Mouse (Mus musculus) activated CD4-positive, CD25-positive, alpha-beta regulatory T cell, adult 4 months (primary cell): Measurements from ENCODE around the gene Hbb-y. TPM values are rescaled to one million over a fixed set of nuclear protein-coding genes. Genes with fewer than 3 reads are reported as not detected.
"Not testable (repeated sequence)": the region's sequence is repeated elsewhere in the genome, so short reads cannot be mapped to it uniquely, and the experiment has no call there.

ENCODE experiments used
- ATAC-seq: one replicate; pipeline ENCODE4 v1.8.0; 2017
- polyA plus RNA-seq, 2 experiments: library from polyadenylated mRNA; unstranded; fragments of 100-300 nt; shearing (Covaris generic); gene quantifications; one replicate each; pipeline ENCODE4 v1.2.1; 2017

The Hbb-y gene
- polyA plus RNA-seq, result not detected

GRCm38 (mm10) chr7:103853090-103853489, at the start of gene Hbb-y:
Gene Hbb-y (minus strand): TSS chr7:103853216.
- ATAC-seq, result no peak

GRCm38 (mm10) chr7:103894385-103894784, 41.4 kb upstream of the Hbb-y start, which contains the start of gene Olfr64:
Gene Olfr64 (minus strand): TSS chr7:103894485.
- no peak for ATAC-seq

DNA sequence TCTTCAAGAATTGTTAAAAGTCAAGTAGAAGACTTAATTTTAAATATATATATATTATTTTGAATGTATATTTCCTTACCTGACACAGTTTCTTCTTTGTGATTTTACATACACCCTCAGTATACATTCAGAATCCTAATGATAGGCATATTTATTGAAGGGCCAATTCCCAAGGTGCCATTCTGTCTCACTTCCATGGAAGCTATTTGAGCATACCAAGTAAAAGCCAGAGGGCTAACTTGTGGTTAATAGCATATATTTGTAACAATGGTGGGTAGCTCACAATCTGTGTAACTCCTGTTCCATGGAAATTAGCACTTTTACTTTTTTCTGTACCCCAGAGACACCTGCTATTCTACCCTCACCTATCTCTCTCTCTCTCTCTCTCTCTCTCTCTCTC, 33.1 kb upstream of the Hbb-y start, which contains the start of gene Olfr66:
Gene Olfr66 (minus strand): TSS at position 101 of the 400 bp plus-strand sequence.
- ATAC-seq, result no peak

DNA sequence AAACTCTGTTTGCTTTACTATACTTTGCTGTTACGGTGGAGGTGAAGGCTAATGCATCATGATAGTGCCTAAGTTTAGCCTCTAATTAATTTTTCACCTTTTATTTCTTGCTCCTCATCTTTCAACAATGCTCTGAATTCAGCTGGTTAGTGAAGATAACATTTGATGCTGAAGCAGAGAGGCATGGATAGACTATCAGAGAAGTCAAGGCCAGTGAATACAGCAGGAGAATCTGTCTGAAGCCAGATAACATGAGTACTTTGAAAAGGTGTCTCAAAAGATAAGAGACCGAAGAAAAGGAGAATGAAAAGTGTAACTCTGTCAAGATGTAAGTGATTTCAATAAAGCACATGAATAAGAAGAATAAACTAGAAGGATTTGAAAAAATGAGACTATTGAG, 24.1 kb upstream of the Hbb-y start:
- no peak for ATAC-seq

GRCm38 (mm10) chr7:103874451-103874850, 21.4 kb upstream of the Hbb-y start:
- no peak for ATAC-seq

- ATAC-seq, result no peak
These were observed 20.0 kb upstream of the Hbb-y start for GRCm38 (mm10) chr7:103873064-103873463.

DNA sequence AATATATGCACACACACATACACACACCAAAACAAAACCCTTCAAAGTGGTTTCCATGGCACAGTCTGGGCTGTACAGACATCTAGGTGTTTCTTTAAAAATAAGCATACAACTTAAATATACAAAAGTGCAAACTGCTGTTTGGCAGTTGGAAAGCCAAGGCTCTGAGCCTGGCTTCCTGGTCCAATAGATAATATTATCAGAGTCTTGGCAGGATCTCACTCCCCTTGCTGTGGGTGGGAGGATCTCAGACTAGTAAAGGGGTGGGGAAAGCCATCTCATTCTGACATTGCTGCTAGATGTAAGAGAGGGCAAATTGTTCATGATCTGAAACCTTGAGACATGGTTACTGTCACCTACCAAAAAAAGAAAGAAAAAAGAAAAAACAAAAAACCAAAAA, 17.7 kb upstream of the Hbb-y start:
- no peak for ATAC-seq

- no peak for ATAC-seq
These were observed 12.7 kb upstream of the Hbb-y start for GRCm38 (mm10) chr7:103865716-103866115.

DNA sequence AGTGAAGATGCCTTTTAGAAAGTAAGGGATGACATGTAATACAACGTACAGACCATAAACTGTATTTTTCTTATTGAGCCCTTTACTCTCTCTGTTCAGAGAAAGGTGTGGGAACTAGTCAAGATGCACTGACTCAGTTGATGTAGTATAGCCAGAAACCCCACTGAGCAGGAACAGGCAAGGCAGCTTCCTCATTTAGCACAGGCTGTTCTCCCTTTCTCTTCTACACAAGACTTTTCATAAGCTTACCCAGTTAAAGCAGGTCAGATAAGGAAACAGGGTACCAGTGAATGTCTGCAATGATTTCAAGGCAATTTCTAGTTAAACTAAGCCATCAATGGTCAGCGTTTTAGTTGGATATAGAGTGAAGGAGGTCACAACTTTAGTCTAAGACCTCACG, 8.5 kb upstream of the Hbb-y start:
- ATAC-seq, result no peak

GRCm38 (mm10) chr7:103860855-103861254, 7.8 kb upstream of the Hbb-y start:
- no peak for ATAC-seq

DNA sequence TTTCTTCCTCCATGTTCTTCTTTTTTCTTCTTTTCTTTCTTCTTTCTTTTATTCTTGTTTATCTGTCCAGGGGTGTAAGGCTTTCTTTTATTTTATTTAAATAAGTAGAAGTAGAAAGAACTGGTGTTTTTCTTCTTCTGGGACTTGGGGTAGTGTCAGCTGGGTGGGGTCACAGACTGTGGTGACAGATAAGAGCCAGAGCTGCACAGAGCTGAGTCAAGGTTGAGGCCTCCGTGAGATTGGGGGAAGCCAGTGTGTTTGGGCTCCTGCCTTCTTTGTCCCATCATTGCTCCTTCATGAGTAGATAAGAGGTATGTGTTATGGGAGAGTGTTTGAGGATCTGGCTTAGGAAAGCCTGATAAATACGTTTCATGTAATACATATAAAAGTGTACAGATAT, 6.1 kb upstream of the Hbb-y start:
- ATAC-seq, result no peak

GRCm38 (mm10) chr7:103854669-103855068, 1.7 kb upstream of the Hbb-y start:
- ATAC-seq, result no peak

DNA sequence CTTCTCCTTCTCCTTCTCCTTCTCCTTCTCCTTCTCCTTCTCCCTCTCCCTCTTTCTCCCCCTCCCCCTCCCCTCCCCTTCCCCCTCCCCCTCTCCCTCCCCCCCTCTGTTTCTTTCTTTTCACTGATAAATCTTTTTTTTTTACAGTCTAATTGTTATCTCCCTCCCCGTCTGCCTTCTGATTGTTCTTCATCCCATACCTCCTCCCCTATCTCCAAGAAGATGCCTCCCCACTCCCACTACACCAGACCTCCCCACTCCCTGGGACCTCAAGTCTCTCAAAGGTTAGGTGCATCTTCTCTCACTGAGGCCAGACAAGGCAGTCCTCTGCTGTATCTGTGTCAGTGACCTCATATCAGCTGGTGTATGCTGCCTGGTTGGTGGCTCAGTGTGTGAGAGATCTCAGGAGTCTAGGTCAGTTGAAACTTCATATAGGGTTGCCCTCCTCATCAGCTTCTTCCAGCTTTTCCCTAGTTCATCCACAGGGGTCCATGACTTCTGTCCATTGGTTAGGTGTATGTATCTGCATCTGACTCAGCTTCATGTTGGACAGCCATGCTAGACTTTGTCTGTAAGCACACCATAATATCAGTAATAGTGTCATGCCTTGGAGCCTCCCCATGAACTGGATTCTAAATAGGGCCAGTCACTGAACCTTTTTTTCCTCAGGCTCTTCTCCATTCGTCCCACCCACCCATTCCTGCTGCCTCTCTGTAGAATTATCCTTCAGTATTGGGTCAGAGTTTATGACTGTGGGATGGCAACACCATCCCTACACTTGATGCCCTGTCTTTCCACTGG, 8.3 kb downstream of the Hbb-y start:
- no peak for ATAC-seq

- no peak for ATAC-seq
These were observed 10.0 kb downstream of the Hbb-y start, which contains the start of gene Hbb-bh1 for GRCm38 (mm10) chr7:103843034-103843433. Gene Hbb-bh1 (minus strand): TSS chr7:103843164.

DNA sequence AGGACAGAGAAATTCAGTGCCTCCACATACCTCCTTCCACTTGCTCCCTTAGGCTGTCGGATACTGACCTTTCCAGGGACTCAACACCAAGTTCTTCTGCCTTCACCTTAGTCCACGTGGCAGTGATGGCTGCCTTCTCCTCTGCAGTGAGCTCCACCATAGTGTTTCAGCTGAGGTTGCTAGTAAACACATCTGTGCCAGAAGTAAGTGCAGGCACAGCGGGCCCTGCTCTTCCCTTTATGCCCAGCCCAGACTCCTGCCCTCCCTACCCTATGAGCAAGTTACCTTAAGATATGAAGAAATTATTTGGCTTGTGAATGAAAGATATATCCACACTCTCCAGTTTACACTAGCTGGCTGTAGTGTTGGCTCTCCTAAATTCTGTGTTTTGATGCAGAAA, 12.7 kb downstream of the Hbb-y start, which contains the start of gene Hbb-bh2:
Gene Hbb-bh2 (minus strand): TSS at position 253 of the 400 bp plus-strand sequence.
- no peak for ATAC-seq

- ATAC-seq, result no peak
These were observed 25.2 kb downstream of the Hbb-y start, which contains the start of gene Hbb-bs for GRCm38 (mm10) chr7:103827808-103828207. Gene Hbb-bs (minus strand): TSS chr7:103828096.

GRCm38 (mm10) chr7:103827139-103827538, 25.9 kb downstream of the Hbb-y start:
- not testable (repeated sequence) for ATAC-seq

DNA sequence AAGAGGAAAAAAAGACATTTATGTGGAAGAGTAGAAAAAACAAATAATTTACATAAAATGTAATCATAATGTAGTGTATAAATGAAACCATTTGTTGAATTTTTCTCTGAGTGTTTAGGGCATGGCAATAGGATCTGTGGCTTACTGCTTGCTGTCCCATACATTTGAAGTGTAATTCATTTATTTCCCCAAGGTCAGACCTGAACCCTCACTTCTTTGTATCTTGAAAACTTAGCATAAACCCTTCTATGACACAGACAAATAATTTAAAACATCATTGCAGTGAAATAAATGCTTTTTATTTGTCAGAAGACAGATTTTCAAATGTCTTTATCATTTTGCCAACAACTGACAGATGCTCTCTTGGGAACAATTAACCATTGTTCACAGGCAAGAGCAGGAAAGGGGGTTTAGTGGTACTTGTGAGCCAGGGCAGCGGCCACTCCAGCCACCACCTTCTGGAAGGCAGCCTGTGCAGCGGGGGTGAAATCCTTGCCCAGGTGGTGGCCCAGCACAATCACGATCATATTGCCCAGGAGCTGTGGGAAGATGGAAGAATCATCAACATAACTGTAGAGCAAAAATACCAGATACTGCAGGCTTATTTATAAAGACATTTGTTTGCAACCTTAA, 26.6 kb downstream of the Hbb-y start:
- ATAC-seq, result no peak

- ATAC-seq, result no peak
These were observed 27.3 kb downstream of the Hbb-y start for GRCm38 (mm10) chr7:103825536-103826254.

DNA sequence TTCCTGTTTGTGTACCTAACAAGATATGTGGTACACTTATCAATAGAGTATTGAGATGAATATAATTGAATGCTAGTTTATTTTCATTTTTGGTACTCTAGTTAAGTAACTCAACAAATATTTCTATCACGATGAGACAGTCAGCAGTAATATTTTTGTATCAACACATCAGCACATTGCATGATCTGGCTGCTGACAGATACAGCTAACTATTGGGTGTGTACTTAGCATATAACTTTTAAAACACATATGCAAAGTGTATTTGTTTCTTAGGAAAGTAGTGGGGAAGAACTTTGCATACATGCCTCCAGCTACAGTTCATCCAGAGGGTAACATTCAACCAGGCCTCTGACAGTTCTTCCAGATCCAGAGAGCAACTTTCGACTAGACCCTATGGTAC, 28.4 kb downstream of the Hbb-y start:
- no peak for ATAC-seq

DNA sequence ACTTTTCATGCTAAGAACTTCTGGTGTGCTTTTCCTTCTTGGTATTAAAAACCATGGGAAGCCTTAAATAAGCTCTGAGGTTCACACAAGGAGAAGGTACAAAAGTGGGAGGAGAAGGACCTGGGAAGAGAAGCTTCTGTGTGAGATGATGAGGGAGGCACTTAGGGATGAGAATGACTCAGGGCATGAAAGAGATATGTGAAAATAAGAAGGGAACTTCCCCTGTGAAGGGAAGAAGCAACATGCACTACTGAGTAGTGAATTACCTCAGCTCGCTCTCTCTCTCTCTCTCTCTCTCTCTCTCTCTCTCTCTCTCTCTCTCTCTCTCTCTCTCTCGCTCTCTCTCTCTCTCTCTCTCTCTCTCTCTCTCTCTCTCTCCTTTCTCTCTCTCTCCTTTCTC, 37.9 kb downstream of the Hbb-y start:
- not testable (repeated sequence) for ATAC-seq

DNA sequence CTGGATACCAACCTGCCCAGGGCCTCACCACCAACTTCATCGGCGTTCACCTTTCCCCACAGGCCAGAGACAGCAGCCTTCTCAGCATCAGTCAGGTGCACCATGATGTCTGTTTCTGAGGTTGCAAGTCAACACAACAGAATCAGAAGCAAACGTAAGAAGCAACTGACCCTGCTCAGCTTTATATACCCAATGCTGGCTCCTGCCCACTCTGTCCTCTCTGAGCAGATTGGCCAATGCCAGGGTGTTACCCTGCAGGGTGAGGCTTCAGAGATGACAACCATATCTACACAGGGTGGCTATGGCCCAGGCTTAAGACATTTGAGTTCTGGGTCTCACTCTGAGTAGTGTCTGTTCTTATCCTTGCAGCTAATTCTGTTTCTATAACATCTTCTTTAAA, 39.2 kb downstream of the Hbb-y start, which contains the start of gene Hbb-bt:
Gene Hbb-bt (minus strand): TSS at position 231 of the 400 bp plus-strand sequence.
- no peak for ATAC-seq

DNA sequence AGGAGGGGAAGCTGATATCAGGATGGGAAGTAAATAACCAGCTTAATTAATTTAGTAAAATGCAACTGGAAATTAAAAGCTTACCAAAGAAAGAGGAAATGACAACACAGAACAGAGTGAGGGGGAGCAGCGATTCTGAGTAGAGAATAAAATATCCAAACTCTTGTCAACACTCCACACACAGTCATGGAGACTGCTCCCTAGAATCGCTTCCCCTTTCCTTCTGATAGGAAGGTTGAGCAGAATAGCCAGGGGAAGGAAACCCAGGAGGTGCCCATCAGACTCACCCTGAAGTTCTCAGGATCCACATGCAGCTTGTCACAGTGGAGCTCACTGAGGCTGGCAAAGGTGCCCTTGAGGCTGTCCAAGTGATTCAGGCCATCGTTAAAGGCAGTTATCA, 39.9 kb downstream of the Hbb-y start:
- ATAC-seq, result not testable (repeated sequence)
